Mouse (Mus musculus) bone marrow macrophage, adult 2 months (primary cell): Measurements from ENCODE around the gene Pdha1. TPM values are rescaled to one million over a fixed set of nuclear protein-coding genes. Genes with fewer than 3 reads are reported as not detected.
A peak's percentile ranks its signal among the peaks of the same experiment; 100 is the strongest.

ENCODE experiments used
- H3K27ac ChIP-seq: 2 replicates; pipeline ENCODE4 v1.5.1; 2012; ENCODE audit warnings: low read depth, low read length; ENCODE audit not compliant: insufficient read depth
- H3K4me1 ChIP-seq: 2 replicates; pipeline ENCODE4 v1.6.1; 2012; ENCODE audit warnings: low read length; ENCODE audit not compliant: control insufficient read depth, insufficient read depth
- H3K4me3 ChIP-seq: 2 replicates; pipeline ENCODE4 v1.5.1; 2012; ENCODE audit warnings: mild to moderate bottlenecking, low read length, moderate library complexity; ENCODE audit not compliant: insufficient read depth
- CTCF ChIP-seq: IDR thresholded peaks from 2 replicates; pipeline ENCODE4 v1.5.1; 2012; ENCODE audit warnings: low read depth, mild to moderate bottlenecking, low read length, moderate library complexity
- POLR2A ChIP-seq: IDR thresholded peaks from 2 replicates; pipeline ENCODE4 v1.6.1; 2012; ENCODE audit warnings: mild to moderate bottlenecking, low read depth, low read length, borderline replicate concordance
- polyA plus RNA-seq: library from polyadenylated mRNA; stranded (reverse); fragments of >200 nt; gene quantifications from 2 replicates; pipeline ENCODE4 v1.2.4, GENCODE M21; 2012; ENCODE audit not compliant: missing spikeins, insufficient read depth, insufficient read length

The Pdha1 gene
- polyA plus RNA-seq = 48.2 and 52.0 TPM in 2 replicates

- peaks cover 3% of the 10 kb centered on the region for H3K4me1 ChIP-seq
- TF ChIP-seq POLR2A (no peak), CTCF (no peak)
- peak within 1 kb of the TSS; percentile 75 for H3K4me3 ChIP-seq
- peak within 1 kb of the TSS; percentile 88 for H3K27ac ChIP-seq
These were observed at the start of gene Pdha1 for GRCm38 (mm10) chrX:160137861-160138717. TSS of gene Pdha1 (minus strand) at chrX:160138413.

GRCm38 (mm10) chrX:160179032-160179431 lies 40.8 kb upstream of the Pdha1 start:
- H3K4me1 ChIP-seq = no peaks in the 10 kb centered on the region
- H3K4me3 ChIP-seq = no peak overlapping the region
- no peak overlapping the region for H3K27ac ChIP-seq
- TF ChIP-seq POLR2A (no peak), CTCF (no peak)

- Histone ChIP-seq H3K4me1 (no peaks in the 10 kb centered on the region), H3K4me3 (no peak overlapping the region), H3K27ac (no peak overlapping the region)
- no peak for TF ChIP-seq POLR2A
- no peak for TF ChIP-seq CTCF
These were observed 31.9 kb upstream of the Pdha1 start for GRCm38 (mm10) chrX:160170150-160170549.

- H3K4me3 ChIP-seq = no peak overlapping the region
- H3K27ac ChIP-seq = no peak overlapping the region
- no peaks in the 10 kb centered on the region for H3K4me1 ChIP-seq
- TF ChIP-seq CTCF (no peak), POLR2A (no peak)
These were observed 28.2 kb upstream of the Pdha1 start for GRCm38 (mm10) chrX:160166246-160166985.

GRCm38 (mm10) chrX:160164259-160164658 lies 26.0 kb upstream of the Pdha1 start:
- no peak overlapping the region for H3K4me3 ChIP-seq
- H3K27ac ChIP-seq = no peak overlapping the region
- no peaks in the 10 kb centered on the region for H3K4me1 ChIP-seq
- TF ChIP-seq CTCF (no peak), POLR2A (no peak)

- no peaks in the 10 kb centered on the region for H3K4me1 ChIP-seq
- H3K4me3 ChIP-seq = no peak overlapping the region
- no peak overlapping the region for H3K27ac ChIP-seq
- TF ChIP-seq CTCF = no peak
- no peak for TF ChIP-seq POLR2A
These were observed 15.1 kb upstream of the Pdha1 start for GRCm38 (mm10) chrX:160153147-160153815.

- Histone ChIP-seq H3K4me3 (no peak overlapping the region), H3K4me1 (no peaks in the 10 kb centered on the region), H3K27ac (no peak overlapping the region)
- TF ChIP-seq CTCF (no peak), POLR2A (no peak)
These were observed 10.6 kb upstream of the Pdha1 start for GRCm38 (mm10) chrX:160148859-160149258.

- Histone ChIP-seq H3K4me1 (no peaks in the 10 kb centered on the region), H3K27ac (no peak overlapping the region), H3K4me3 (no peak overlapping the region)
- TF ChIP-seq CTCF = no peak
- no peak for TF ChIP-seq POLR2A
These were observed 9.2 kb upstream of the Pdha1 start for GRCm38 (mm10) chrX:160147406-160147805.

- H3K27ac ChIP-seq = no peak overlapping the region
- TF ChIP-seq POLR2A (no peak), CTCF (no peak)
- H3K4me1 ChIP-seq = no peaks in the 10 kb centered on the region
- H3K4me3 ChIP-seq = no peak overlapping the region
These were observed 8.6 kb upstream of the Pdha1 start for GRCm38 (mm10) chrX:160146806-160147205.
